Mouse (Mus musculus) forebrain, postnatal 0 days (tissue): Measurements from ENCODE around the gene Rbbp4. TPM values are rescaled to one million over a fixed set of nuclear protein-coding genes. Genes with fewer than 3 reads are reported as not detected.

Experiments used
- ATAC-seq: fragments of 200-750 bp; cut with Nextera tagmentation; 2 replicates; pipeline ENCODE4 v1.8.0; 2017; ENCODE audit warnings: mild to moderate bottlenecking, moderate library complexity
- DNase-seq: peaks from one replicate; pipeline ENCODE4 v3.0.0-alpha.2; 2015
- H3K27ac ChIP-seq: fragments of 300-500 bp; sonication (generic); 2 replicates; pipeline ENCODE4 v1.5.1; 2014; ENCODE audit warnings: low read depth, mild to moderate bottlenecking, antibody characterized with exemption, low read length, moderate library complexity, mixed read lengths
- H3K27me3 ChIP-seq: fragments of 300-500 bp; sonication (generic); 2 replicates; pipeline ENCODE4 v1.6.1; 2014; ENCODE audit warnings: mild to moderate bottlenecking, low read length, mixed read lengths; ENCODE audit not compliant: insufficient read depth
- H3K36me3 ChIP-seq: fragments of 300-500 bp; sonication (generic); 2 replicates; pipeline ENCODE4 v1.6.1; 2014; ENCODE audit warnings: mild to moderate bottlenecking, moderate library complexity; ENCODE audit not compliant: insufficient read depth
- H3K4me1 ChIP-seq: fragments of 300-500 bp; sonication (generic); 2 replicates; pipeline ENCODE4 v1.6.1; 2014; ENCODE audit warnings: antibody characterized with exemption; ENCODE audit not compliant: insufficient read depth
- H3K4me2 ChIP-seq: fragments of 300-500 bp; sonication (generic); 2 replicates; pipeline ENCODE4 v1.6.1; 2014; ENCODE audit warnings: low read depth, mild to moderate bottlenecking, moderate library complexity
- H3K4me3 ChIP-seq: fragments of 300-500 bp; sonication (generic); 2 replicates; pipeline ENCODE4 v1.5.1; 2014; ENCODE audit warnings: low read depth, low read length, mixed read lengths
- H3K9ac ChIP-seq: fragments of 300-500 bp; sonication (generic); 2 replicates; pipeline ENCODE4 v1.6.1; 2014; ENCODE audit warnings: mild to moderate bottlenecking
- H3K9me3 ChIP-seq: fragments of 300-500 bp; sonication (generic); 2 replicates; pipeline ENCODE4 v1.6.1; 2016; ENCODE audit warnings: low read length
- CTCF ChIP-seq: sonication (generic); IDR thresholded peaks from 2 replicates; pipeline ENCODE4 v1.5.1; 2016; ENCODE audit warnings: antibody characterized with exemption, control low read depth, low read depth
- WGBS: fragments of 180-500 bp; shearing (Covaris S2); extraction: QIAGEN DNeasy Blood & Tissue Kit; methylation state at CpG from one replicate; pipeline ENCODE4 v1.1.7; 2014; 5-methylcytosine and 5-hydroxymethylcytosine counted together
- polyA plus RNA-seq: library from polyadenylated mRNA; unstranded; fragments of >200 nt; fragmentation: Nextera tagmentation; extraction: Ambion mirVana; gene quantifications from 2 replicates; pipeline ENCODE4 v1.2.1, GENCODE M21; 2015
- total RNA-seq: library from RNA; depleted of rRNA; stranded (reverse); fragments of >200 nt; gene quantifications from 2 replicates; pipeline ENCODE4 v1.2.3, GENCODE M21; 2014

The Rbbp4 gene
- total and polyA plus RNA-seq, 2 experiments from 2014 or later: 103 to 272 TPM

GRCm38 (mm10) chr4:129320876-129321275, 14.3 kb downstream of the Rbbp4 start:
- Histone ChIP-seq H3K4me2 (no peak overlapping the region), H3K9me3 (no peaks in the 10 kb centered on the region), H3K27ac (no peak overlapping the region), H3K27me3 (no peaks in the 10 kb centered on the region), H3K4me3 (no peak overlapping the region), H3K36me3 (peaks cover 52% of the 10 kb centered on the region), H3K4me1 (no peaks in the 10 kb centered on the region), H3K9ac (no peak overlapping the region)
- 95% methylated on average over 1 of the region's 1 CpGs for WGBS
- no peak for TF ChIP-seq CTCF
- no peak for DNase-seq
- ATAC-seq: no peak

- Histone ChIP-seq H3K9ac (no peak overlapping the region), H3K9me3 (no peaks in the 10 kb centered on the region), H3K27ac (no peak overlapping the region), H3K36me3 (peaks cover 64% of the 10 kb centered on the region), H3K4me2 (no peak overlapping the region), H3K4me3 (no peak overlapping the region), H3K27me3 (no peaks in the 10 kb centered on the region), H3K4me1 (no peaks in the 10 kb centered on the region)
- no peak for TF ChIP-seq CTCF
- ATAC-seq (no peak), DNase-seq (no peak)
- WGBS: 81% methylated on average over 3 of the region's 3 CpGs
These were observed 21.3 kb downstream of the Rbbp4 start for GRCm38 (mm10) chr4:129313886-129314285.

GRCm38 (mm10) chr4:129307936-129308335, 27.2 kb downstream of the Rbbp4 start:
- Histone ChIP-seq H3K27me3 (no peaks in the 10 kb centered on the region), H3K4me2 (no peak overlapping the region), H3K4me3 (no peak overlapping the region), H3K4me1 (no peaks in the 10 kb centered on the region), H3K9me3 (no peaks in the 10 kb centered on the region), H3K36me3 (peaks cover 49% of the 10 kb centered on the region), H3K27ac (no peak overlapping the region), H3K9ac (no peak overlapping the region)
- DNase-seq (no peak), ATAC-seq (no peak)
- 98% methylated on average over 1 of the region's 1 CpGs for WGBS
- TF ChIP-seq CTCF: no peak

GRCm38 (mm10) chr4:129304306-129304705, 30.9 kb downstream of the Rbbp4 start:
- H3K9me3 ChIP-seq: no peaks in the 10 kb centered on the region
- H3K9ac ChIP-seq: no peak overlapping the region
- TF ChIP-seq CTCF: no peak
- no peak overlapping the region for H3K4me2 ChIP-seq
- no peak overlapping the region for H3K27ac ChIP-seq
- DNase-seq (no peak), ATAC-seq (no peak)
- no peaks in the 10 kb centered on the region for H3K27me3 ChIP-seq
- WGBS: 71% methylated on average over 1 of the region's 1 CpGs
- no peak overlapping the region for H3K4me3 ChIP-seq
- H3K4me1 ChIP-seq: no peaks in the 10 kb centered on the region
- peaks cover 27% of the 10 kb centered on the region for H3K36me3 ChIP-seq

- no peak overlapping the region for H3K27ac ChIP-seq
- WGBS: 88% methylated on average over 9 of the region's 9 CpGs
- H3K36me3 ChIP-seq: peaks cover 24% of the 10 kb centered on the region
- H3K27me3 ChIP-seq: no peaks in the 10 kb centered on the region
- DNase-seq: no peak
- no peak for ATAC-seq
- H3K4me3 ChIP-seq: no peak overlapping the region
- no peak for TF ChIP-seq CTCF
- no peaks in the 10 kb centered on the region for H3K9me3 ChIP-seq
- no peak overlapping the region for H3K4me2 ChIP-seq
- H3K4me1 ChIP-seq: no peaks in the 10 kb centered on the region
- H3K9ac ChIP-seq: no peak overlapping the region
These were observed 31.4 kb downstream of the Rbbp4 start for GRCm38 (mm10) chr4:129303816-129304215.

- TF ChIP-seq CTCF: no peak
- Histone ChIP-seq H3K9ac (no peak overlapping the region), H3K27me3 (no peaks in the 10 kb centered on the region), H3K4me1 (no peaks in the 10 kb centered on the region), H3K4me2 (no peak overlapping the region), H3K4me3 (no peak overlapping the region), H3K27ac (no peak overlapping the region), H3K36me3 (peaks cover 20% of the 10 kb centered on the region), H3K9me3 (no peaks in the 10 kb centered on the region)
- 73% methylated on average over 5 of the region's 5 CpGs for WGBS
- DNase-seq (no peak), ATAC-seq (no peak)
These were observed 31.8 kb downstream of the Rbbp4 start for GRCm38 (mm10) chr4:129303401-129303800.

GRCm38 (mm10) chr4:129299121-129299520, 36.0 kb downstream of the Rbbp4 start:
- Histone ChIP-seq H3K9me3 (no peaks in the 10 kb centered on the region), H3K36me3 (no peaks in the 10 kb centered on the region), H3K27me3 (no peaks in the 10 kb centered on the region), H3K4me1 (no peaks in the 10 kb centered on the region), H3K4me3 (no peak overlapping the region), H3K27ac (no peak overlapping the region), H3K4me2 (no peak overlapping the region), H3K9ac (no peak overlapping the region)
- no peak for TF ChIP-seq CTCF
- WGBS: 30% methylated on average over 10 of the region's 10 CpGs
- DNase-seq (no peak), ATAC-seq (no peak)

GRCm38 (mm10) chr4:129297724-129298123, 37.4 kb downstream of the Rbbp4 start:
- Histone ChIP-seq H3K4me2 (no peak overlapping the region), H3K4me3 (no peak overlapping the region), H3K27ac (no peak overlapping the region), H3K9me3 (no peaks in the 10 kb centered on the region), H3K36me3 (no peaks in the 10 kb centered on the region), H3K9ac (no peak overlapping the region), H3K4me1 (no peaks in the 10 kb centered on the region), H3K27me3 (no peaks in the 10 kb centered on the region)
- no peak for DNase-seq
- ATAC-seq: no peak
- no peak for TF ChIP-seq CTCF
- 87% methylated on average over 4 of the region's 4 CpGs for WGBS
